Mouse (Mus musculus): Measurements from ENCODE around the gene Suds3. TPM values are rescaled to one million over a fixed set of nuclear protein-coding genes. Genes with fewer than 3 reads are reported as not detected.

Gene Suds3
- total RNA-seq, 4 experiments from 2014 or later, result 75.9 to 101 (median 94.1) TPM

DNA sequence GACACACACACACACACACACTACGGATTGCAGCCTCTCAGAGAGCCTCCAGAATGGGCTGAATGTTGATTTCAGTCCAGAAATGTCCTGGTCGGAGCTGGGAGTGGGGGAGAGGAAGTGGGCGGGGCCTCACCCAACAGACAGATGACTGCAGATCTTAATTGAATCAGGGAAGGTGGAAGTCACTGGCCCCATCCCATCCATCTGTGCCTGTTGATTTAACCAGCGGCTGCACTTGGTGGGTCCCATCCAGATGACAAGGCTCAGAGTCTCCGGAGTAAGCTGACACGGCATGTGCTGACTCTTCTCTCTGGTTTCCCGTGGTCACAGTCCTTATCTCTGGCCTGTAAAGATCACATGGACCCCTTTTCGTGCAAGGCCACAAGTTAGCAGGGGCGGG is 20.0 kb upstream of the Suds3 start:
- no peak for DNase-seq (ENCODE audit: low spot score)

DNA sequence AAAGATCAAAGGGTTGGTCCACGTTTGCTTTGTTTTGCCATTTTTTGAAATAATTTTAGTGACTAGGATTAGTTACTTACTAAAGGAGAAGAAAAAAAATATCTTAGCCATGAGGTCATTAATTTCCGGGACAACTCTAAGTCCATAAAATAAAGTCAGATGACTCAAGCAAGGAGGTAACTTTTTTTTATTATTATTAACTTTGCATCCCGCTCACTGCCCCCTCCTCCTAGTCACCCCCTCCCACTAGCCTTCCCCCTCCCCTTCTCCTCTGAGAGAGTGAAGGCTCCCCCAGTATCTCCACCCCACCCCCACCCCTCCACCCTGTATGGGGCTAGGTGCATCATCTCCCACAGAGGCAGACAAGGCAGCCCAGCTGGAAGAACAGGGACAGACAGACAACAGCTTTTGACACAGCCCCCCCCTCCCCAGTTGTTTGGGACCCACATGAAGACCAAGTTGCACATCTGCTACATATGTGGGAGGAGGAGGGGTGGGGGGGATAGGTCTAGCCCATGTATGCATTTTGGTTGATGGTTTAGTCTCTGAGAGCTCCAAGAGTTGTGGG is 19.1 kb upstream of the Suds3 start:
- no peak for DNase-seq (ENCODE audit: low spot score)

DNA sequence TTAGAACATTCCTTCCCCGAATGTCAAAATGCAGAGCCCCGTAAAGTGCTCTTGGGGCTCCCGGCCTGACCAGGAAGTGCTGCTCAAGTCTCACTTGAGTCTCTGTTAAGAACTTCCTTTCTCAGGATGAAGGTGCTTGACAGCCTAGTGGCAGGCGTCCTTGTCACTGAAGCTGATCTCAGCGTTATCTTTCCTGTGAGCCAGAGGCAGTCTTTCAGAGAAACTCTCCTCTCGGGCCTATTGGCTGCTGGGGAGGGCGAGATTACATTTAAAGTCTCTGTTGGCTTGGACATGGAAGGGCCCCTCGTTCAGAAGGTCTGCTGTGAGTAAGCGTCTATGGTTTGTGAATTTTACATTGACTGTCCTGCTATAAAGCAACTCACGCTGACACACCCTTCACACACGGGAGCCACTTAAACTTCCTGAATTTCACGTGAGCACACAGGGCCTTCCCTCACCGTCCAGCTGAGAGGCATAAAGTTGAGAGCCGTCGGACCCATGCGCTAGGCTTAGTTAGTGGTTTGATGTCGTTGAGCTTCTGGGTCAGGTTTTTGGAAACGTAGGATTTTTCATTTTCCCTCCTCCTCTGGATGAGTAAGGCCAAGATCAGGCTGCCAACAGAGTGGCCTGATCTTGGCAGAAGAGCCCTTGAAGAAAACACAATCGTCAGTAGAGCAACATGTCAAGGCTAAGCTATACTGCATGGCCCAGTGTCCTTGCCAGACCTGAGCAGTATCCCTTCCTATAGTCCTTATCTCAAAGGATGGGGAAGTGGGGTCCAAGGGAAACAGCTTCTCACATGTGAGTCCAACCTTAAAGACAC is 18.4 kb upstream of the Suds3 start:
- no peak for DNase-seq (ENCODE audit: low spot score)

DNA sequence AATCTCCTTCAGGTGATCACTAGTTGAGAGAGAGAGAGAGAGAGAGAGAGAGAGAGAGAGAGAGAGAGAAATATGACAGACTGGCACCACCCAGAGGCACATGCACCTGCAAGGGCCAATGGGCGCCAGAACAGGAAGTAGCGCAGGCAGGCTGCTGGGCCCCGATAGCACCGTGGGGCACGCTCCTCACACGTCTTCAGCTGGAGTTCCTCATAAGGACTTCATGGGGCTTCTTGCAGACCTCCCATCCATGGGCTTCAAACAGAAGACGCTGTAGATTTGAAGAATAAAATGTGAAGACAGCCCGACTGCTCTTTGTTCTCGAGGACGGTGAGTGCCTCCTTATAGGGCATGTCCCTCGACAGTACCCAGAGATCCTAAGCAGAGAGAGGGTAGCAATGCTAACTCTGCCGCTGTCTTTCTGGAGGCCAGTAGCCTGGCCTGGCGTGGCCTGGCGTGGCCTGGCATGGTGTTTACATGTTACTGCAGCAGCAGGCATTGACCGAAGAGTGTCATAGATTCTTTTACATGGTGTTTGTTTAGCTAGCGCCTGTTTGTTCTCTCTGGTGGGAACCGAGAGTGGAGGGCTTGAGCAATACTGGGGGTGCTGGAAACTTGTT is 17.6 kb upstream of the Suds3 start:
- DNase-seq (ENCODE audit: low spot score), result no peak

DNA sequence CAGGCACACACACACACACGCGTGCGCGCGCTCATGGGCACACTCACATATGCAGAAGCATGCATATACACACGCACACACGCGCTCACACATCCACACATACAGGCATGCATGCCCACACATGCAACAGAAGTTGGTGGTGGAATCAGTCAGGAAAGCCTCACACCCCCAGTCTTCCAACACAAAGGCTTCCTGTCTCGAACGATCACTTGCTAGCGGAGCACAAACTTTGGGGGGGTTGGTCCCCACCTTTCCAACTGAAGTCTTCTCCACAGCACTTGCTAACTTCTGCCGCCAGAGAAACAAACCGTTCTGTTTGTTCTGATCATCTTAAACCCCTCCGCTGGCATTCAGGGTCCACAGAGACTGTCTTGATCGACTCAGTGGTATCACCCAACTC is 14.8 kb upstream of the Suds3 start:
- DNase-seq (ENCODE audit: low spot score), result no peak

DNA sequence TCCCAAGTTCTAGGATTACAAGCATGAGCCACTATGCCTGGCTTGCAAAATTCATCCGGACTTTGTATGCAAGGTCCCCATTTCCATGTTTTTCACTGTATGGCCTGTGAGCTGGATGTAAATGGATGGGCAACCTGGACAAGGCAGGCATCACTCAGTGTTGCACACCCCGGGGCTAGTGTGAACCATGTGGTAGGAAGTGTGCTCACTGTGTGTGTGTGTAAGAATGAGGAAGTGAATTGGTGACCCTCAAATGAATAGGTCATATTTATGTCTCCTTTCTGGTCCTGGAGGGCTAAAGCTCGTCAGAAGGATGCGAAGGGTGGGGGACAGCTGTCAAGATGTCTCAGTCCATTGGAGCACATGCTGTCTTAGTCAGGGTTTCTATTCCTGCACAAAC is 11.1 kb upstream of the Suds3 start:
- DNase-seq (ENCODE audit: low spot score), result no peak

DNA sequence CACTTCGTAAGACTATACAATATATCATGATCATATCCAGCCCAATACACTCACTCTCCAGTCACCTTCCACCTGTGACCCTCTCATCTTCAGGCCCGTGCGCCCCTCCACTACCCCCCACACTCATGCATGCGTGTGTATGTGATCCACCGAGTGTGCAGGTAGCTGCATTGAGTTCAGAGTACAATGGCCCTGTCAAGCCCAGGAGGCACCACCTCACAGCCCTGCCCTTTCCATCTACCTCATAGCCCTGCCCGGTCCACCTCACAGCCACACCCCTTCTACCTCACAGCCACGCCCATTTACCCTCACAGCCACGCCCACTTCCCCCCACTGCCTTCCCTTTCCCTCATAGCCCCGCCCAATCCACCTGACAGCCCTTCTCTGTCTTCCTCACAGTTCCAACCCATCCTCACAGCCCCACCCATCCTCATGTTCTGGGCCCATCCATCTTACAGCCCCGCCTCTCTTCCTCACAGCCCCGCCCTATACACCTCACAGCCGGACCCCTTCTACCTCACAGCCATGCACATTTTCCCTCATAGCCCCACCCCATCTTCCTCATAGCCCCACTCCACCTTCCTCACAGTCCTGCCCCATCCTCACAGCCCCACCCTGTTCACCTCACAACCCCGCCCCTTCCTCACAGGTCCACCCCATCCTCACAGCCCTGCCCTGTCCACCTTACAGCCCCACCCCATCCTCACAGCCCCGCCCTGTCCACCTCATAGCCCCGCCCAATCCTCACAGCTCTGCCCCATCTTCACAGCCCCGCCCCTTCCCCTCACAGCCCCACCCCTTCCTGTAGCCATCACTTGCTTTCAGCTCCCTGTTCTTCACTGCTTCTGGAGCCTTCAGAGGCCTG is 9.8 kb upstream of the Suds3 start:
- no peak for DNase-seq (ENCODE audit: low spot score)

DNA sequence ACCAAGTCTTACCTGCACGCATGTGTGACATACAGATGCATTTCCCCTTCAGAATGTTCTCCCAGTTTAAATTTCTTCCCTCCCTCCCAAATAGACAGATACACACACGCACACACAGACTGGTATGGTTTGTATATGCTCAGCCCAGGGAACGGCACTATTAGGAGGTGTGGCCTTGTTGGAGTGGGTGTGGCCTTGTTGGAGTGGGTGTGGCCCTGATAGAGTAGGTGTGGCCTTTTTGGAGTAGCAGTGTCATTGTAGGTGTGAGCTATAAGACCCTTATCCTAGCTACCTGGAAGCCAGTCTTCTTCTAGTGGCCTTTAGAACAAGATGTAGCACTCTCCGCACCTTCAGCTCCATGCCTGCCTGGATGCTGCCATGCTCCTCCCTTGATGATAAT is 7.9 kb upstream of the Suds3 start:
- DNase-seq (ENCODE audit: low spot score), result no peak

DNA sequence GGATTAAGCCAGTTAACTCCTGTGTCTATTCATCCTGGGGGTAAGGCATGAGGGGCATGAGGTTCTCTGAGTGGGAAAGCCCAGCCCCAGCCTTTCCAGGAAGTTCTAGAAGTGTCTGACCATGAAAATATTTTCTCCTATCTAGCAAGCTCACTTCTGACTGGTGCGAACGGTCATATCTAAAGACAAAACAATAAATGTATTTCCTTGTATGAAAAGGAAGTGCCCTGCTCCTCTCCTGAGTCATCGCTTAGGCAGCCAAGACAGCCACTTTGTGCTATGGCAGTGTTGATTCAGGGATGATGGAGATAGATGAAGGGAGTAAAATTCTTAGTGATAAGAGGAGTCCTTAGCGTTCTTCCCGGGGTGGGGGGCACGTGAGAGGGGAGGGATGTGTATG is 7.2 kb upstream of the Suds3 start:
- no peak for DNase-seq (ENCODE audit: low spot score)

DNA sequence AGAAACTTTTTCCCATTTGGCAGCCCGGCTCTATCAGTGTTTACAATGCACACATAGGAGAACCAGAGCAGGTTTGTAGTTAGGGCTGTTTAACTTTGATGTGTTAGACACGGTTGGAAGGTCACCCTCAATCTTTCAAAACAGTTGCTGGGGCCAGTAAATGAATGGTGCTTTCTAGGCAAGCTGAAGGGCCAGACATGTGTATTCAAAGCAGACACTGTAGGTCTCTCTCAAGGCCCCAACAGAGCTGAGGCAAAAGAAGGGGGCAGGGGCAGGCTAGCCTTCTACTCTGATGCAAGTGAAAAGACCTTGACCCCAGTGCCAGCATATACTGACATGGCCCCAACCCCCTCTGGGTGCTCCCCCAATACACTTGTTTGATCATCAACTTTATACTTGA is 5.7 kb upstream of the Suds3 start:
- no peak for DNase-seq (ENCODE audit: low spot score)

DNA sequence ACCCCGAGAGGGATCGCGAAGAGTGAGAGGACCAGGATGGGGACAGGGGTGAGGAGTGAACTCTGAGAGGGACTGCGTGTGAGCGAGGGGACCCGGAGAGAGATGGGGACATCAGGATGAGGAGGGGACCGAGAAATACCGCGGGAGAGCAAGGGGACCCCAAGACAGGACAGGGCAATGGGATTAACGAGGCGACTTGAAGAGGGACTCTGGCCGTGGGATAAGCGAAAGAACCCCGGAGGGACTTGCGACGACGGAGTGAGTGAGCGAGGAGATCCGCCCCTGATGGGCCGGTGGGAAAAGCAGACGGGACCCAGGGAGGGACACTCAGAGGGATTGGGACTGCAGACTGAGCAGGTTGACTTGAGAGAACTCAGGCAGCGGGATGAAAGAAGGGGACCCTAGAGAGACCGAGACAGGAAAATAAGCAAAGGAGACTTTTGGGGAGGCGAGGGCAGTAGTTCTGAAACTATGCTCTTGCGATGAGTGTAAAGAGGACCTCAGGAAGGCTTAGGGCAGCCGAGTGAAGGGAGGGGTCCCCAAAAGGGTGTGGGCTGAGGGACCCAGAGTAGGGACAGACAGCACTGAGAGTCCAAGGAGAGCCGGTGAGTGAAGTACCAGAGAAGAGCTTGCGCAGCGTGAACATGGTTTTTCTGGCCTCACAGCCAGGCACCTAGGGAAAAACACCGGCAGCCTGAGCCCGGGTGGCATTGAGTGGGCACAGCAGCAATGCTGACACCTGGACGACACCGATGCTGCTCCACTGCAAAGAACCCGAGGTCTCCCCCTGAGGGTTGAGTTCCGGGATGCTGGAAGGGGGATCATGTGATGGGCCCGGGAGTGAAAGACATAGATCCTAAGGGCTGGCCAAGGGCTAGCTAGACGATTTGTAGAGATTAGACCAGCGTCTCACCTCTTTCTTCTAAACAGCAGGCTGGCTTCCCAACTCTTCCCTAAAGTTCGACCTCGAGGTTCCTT is 4.9 kb upstream of the Suds3 start:
- no peak for DNase-seq (ENCODE audit: low spot score)

DNA sequence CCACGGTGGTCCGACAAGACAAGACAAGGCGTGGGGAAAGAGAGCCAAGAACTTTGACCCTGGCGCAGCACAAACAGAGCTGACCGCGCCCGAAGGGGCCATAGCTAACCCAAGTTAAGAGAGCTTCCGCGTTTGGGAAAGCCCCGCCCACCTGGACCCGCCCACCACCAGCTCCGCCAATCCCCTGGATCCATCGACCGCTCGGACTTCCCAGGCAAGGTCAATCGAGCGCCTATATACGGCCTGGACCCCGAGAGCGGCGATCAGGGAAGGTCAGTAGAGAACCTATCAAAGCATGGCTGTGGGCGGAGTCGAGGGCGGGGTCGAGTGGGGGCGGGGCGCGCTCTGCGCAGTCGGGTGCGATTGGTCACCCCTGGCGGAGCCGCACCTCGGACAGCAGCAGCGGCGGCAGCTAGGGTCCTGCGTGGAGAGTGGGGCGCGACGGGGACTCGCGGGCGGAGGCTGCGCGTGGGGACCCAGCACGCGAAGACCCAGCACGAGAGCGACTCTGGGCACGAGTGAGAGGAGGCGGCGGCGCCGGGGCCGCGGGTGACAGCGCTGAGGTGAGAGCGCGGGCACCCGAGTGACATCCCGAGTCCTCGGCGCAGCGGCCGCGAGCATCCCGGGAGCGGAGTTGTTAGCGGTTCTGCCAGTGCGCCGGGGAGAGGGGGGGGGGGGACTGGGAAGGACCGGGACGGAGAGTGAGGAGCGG is 4.0 kb upstream of the Suds3 start, which contains the start of gene Taok3:
Gene Taok3, plus strand, starts transcription at position 353 of the 712 bp plus-strand sequence.
- peak; percentile 99 for DNase-seq (ENCODE audit: low spot score)

DNA sequence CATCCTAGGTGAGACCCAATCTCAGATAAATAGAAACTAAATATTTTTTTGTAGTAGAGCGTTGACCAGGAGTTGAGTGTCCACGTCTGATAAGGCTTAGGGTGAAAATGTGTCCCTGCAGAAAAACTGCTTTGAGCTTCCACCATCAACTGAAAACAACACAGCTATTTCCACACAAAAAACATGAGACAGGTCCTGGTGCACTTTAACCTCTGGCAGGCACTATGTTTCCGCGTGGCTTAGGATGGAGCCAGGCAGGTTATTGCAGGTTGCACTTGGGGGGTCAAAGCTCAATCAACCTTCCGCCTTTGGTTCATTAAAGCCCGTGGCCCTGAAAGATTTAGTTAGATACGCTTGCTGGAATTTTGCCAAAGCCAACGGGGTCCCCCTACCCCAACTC is 2.9 kb upstream of the Suds3 start:
- no peak for DNase-seq (ENCODE audit: low spot score)

DNA sequence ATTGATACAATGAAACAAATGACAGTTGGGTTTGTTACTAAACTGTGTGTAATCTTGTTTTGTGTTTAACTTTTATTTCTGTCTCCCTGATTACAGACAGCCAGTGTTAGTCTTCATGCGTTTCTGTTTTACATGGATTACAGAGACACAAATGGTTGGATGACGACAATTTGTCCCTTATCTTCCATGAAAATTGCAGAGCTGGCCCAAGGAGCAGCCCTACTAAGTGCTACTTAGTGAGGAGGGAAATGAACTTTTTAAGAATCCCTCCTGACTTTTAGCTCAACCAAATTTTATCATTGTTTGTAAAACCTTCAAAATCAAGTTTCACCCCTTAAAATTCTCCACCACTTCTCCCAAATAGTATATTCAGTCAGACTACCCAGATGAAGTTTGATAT is 2.3 kb upstream of the Suds3 start:
- DNase-seq (ENCODE audit: low spot score), result no peak

DNA sequence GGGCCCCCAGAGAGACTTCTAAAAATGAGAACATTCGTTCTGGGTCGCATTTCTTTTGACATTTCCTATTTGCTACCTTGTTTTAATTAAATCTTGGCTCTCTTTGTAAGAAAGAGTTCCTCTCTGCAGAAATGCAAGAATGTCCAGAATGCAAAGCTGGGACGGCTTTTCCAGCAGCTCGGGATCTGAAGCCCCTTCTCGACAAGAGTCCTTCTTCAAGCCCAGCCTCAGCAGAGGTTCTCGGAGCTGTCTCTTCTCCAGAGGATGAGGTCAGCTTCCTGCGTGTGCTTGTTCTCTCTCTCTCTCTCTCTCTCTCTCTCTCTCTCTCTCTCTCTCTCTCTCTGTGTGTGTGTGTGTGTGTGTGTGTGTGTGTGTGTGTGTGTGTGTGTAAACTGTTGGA is 1.8 kb upstream of the Suds3 start:
- DNase-seq (ENCODE audit: low spot score), result no peak

DNA sequence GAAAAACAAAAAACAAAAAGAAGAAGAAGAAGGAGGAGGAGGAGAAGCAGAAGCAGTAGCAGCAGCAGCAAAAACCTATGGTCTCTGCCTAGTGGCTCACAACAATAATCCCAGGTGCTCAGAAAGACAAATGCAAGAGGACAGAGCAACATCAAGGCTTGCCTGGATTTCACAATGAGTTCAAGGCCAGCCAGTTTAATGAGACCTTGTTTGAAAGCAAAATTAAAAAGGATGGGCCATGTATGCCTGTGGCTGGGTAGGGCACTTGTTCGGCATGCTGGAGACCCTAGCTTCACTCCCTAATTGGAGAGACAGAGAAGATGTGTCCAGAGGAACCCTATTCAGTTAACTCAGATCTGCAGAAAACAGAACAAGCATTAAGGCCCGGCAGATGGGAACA is 1.3 kb upstream of the Suds3 start:
- DNase-seq (ENCODE audit: low spot score), result no peak

DNA sequence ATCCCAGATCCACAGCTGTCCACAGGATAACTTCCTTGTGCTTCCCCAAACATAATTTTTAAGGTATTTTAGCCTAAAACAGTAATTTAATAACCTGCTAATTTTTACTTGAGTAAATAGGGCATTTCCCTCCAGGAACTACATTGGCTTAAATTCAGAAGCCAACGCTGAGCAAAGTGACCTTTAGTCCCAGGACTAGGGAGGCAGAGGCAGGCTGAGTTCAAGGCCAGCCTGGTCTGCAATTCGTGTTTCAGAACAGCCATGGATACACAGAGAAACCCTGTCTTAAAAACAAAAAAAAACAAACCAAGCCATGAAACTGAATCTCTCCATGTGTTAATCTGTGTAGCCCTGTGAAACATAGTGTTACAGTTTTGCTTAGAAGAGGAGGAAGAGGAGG is 747 bp upstream of the Suds3 start:
- no peak for DNase-seq (ENCODE audit: low spot score)

DNA sequence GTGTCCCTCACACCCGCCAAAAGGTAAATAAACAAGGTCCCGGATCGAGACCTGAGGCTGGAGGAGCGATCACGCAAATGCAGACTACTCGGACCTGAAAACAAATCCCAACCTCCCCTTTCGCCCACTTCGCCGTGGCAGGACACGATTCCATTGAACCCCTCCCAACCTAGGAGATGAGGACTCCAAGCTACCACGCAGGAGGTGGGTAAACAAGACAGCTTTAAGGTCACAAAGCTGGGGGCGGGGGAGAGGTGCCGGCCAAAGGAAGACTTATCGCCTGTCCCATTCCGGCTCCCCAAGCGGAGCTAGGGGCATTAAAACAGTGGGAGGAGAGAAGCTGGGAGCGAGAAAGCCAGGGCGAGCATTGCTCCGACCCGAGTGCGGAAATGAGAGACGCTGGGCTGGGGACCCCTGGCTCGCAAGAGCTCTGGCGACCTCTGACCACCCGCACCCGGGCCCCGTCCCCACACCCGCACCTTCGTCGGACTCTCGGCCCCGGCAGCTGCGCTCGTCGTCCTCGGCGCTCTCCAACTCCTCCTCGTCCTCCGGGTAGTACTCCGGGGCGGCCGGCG is 633 bp downstream of the Suds3 start:
- no peak for DNase-seq (ENCODE audit: low spot score)

DNA sequence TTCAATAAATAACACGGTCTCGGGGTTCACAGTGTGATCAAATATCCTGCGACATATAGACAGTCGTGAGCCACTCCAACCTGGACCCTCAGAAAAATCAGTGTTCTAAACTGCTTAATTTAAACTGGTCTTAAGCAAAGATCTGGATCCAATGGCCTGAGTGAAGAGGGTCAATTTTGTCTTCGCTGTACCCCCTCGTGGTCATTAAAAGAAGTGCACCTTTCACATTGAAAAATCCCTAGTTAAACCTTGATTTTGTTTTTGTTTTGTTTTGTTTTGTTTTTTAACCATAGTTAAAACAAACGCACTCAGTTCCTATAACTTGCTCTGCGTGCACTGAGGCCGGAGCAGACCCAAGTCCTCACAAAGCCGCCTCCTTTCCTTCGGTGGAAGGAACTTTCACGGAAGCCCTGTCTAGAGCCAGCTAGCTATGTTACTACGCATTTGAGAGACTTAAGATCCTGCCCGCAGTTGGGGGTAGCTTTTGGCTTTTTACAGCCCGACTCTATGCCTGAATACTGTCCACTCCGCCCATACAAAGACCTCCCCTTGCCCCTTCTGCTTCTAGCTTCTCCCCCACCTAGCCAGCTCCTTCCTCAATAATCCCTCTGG is 1.2 kb downstream of the Suds3 start:
- DNase-seq (ENCODE audit: low spot score), result no peak
